Mouse (Mus musculus) cortical plate, adult 2 months (tissue): ENCODE measurements at regions not wholly inside any gene's neighbourhood (a gene's known extent, or its start where the extent isn't known, plus 50 kb on each side); places are given as distances from the start of the nearest gene placed in this dataset.

Experiments
- CTCF ChIP-seq: fragments of 200-500 bp; IDR thresholded peaks from 2 replicates; pipeline ENCODE4 v1.5.1; 2011; ENCODE audit warnings: mild to moderate bottlenecking, control low read depth, low read length; ENCODE audit not compliant: insufficient read depth; ENCODE audit errors: extremely low read depth
- POLR2A ChIP-seq: fragments of 200-500 bp; IDR thresholded peaks from 2 replicates; pipeline ENCODE4 v1.6.1; 2011; ENCODE audit warnings: mild to moderate bottlenecking, low read length, control low read depth; ENCODE audit not compliant: insufficient read depth; ENCODE audit errors: extremely low read depth

DNA sequence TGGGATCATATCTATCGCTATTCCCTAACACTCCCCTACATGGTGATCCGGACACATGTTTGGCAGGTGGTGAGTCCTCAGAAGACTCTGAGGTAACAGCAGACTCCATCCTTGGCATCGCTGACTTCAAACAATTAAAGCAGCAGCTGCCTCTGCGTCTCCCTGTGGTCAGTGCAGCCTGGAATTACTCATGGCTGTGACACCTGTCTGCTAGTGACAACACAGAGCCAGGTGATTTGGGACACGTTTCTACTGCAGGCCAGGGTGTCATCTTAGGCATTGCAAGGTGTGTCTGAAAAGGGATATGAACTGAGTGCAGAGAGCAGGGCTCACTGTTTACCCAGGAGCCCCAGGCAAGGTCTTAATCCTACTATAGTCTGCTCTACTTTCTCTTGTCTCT, 58.8 kb upstream of the Errfi1 start:
- no peak for TF ChIP-seq CTCF
- no peak for TF ChIP-seq POLR2A
